In the genomic region with DNA sequence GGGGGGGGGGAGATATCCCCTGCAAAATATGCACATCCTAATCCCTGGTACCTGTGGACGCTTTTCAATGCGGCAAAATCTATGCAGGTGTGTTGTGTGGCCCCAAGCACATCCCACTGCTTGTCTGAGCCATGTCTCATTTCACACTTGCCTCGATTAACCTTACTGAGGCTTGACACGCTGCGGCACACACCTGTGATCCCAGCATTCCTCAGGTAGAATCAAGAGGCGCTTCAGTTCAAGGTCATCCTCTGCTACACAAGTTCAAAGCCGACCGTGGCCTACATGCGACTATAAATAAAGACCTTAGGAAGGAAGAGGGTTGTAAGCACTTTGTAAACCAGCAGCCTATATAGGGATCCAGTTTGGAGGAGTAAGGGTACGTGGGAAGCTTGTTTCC, we compare ENCODE assay signal across 8 mouse cellular contexts. TPM values are rescaled to one million over a fixed set of nuclear protein-coding genes. Genes with fewer than 3 reads are reported as not detected.
DNase-seq lines count a peak whose midpoint lies in the region; ATAC-seq lines count a peak whose summit lies in the region.

No protein-coding gene starts in this region.

- peaks cover 8% of the 10 kb centered on the region for H3K36me3 ChIP-seq in hindbrain, embryonic 13.5 days
- H3K36me3 ChIP-seq in midbrain, embryonic 11.5 days (ENCODE audit: control insufficient read depth, insufficient read depth, low read length) = no peaks in the 10 kb centered on the region

- no peaks in the 10 kb centered on the region for H3K9me3 ChIP-seq in hindbrain, embryonic 13.5 days
- no peaks in the 10 kb centered on the region for H3K9me3 ChIP-seq in midbrain, embryonic 11.5 days (ENCODE audit: control insufficient read depth, low read length)

- H3K9ac ChIP-seq in hindbrain, embryonic 13.5 days = peak overlapping the region; percentile 93; the same call in 1 of the 2 replicates
- H3K9ac ChIP-seq in midbrain, embryonic 11.5 days (ENCODE audit: low read length) = no peak overlapping the region

- no peak overlapping the region for H3K27ac ChIP-seq in hindbrain, embryonic 13.5 days
- no peak overlapping the region for H3K27ac ChIP-seq in midbrain, embryonic 11.5 days (ENCODE audit: low read depth, low read length)

- WGBS in hindbrain, embryonic 13.5 days = 73% methylated on average over 10 of the region's 10 CpGs
- WGBS in midbrain, embryonic 11.5 days = 73% methylated on average over 10 of the region's 10 CpGs

- DNase-seq in heart, adult 11 months = peak; percentile 80
- DNase-seq in heart, postnatal 4 days = no peak
- peak; percentile 77 for DNase-seq in ES-CJ7 (ENCODE audit: low read depth, low spot score)
- peak; percentile 87 for DNase-seq in midbrain, embryonic 11.5 days (ENCODE audit: low spot score, missing footprints)
- DNase-seq in urinary bladder, postnatal 25 days (ENCODE audit: low spot score) = no peak
- no peak for DNase-seq in right cerebral cortex, adult 2 months (ENCODE audit: low spot score in 2 of 2)
- DNase-seq in gastrocnemius, postnatal 25 days = no peak

- H3K4me1 ChIP-seq in hindbrain, embryonic 13.5 days (replicated peaks) = peaks cover 53% of the 10 kb centered on the region
- peaks cover 42% of the 10 kb centered on the region for H3K4me1 ChIP-seq in midbrain, embryonic 11.5 days (ENCODE audit: control insufficient read depth, insufficient read depth, low read length)

- 0 out of 2 replicates have a peak overlapping the region, but pooled peaks have one; percentile 67 for H3K4me3 ChIP-seq in hindbrain, embryonic 13.5 days
- no peak overlapping the region; the same call in 1 of the 2 replicates for H3K4me3 ChIP-seq in midbrain, embryonic 11.5 days (ENCODE audit: low read depth, low read length)

- H3K4me2 ChIP-seq in hindbrain, embryonic 13.5 days = peak overlapping the region; percentile 94
- H3K4me2 ChIP-seq in midbrain, embryonic 11.5 days = peak overlapping the region; percentile 94

- H3K27me3 ChIP-seq in hindbrain, embryonic 13.5 days = no peaks in the 10 kb centered on the region
- H3K27me3 ChIP-seq in midbrain, embryonic 11.5 days (ENCODE audit: control insufficient read depth, insufficient read depth, low read length) = no peaks in the 10 kb centered on the region

- ATAC-seq in hindbrain, embryonic 13.5 days (ENCODE audit: low FRiP score) = no peak
- ATAC-seq in midbrain, embryonic 11.5 days (ENCODE audit: low FRiP score) = no peak

RNA-seq across cellular contexts. Expression of a gene that starts 0.6 kb away (rescaled TPM):
- total RNA-seq in heart, postnatal 4 days (2021) = 1 to 10 TPM; 3.1 to 3.3 TPM
- polyA plus RNA-seq in hindbrain, embryonic 13.5 days (2015; fragmentation: Nextera tagmentation; extraction: Ambion mirVana) = 32.9 and 34.1 TPM in 2 replicates
- polyA plus RNA-seq in midbrain, embryonic 11.5 days (2014; fragmentation: Nextera tagmentation; extraction: Ambion mirVana) = 4.8 TPM in 2 replicates
- total RNA-seq in gastrocnemius, postnatal 25 days (2021) = under 1 TPM; 0.10 to 0.35 TPM

RNA-seq across cellular contexts. Expression of a gene that starts 3.5 kb away (rescaled TPM):
- 100 to 1,000 TPM; 230 to 231 TPM for total RNA-seq in heart, postnatal 4 days (2021)
- polyA plus RNA-seq in hindbrain, embryonic 13.5 days (2015; fragmentation: Nextera tagmentation; extraction: Ambion mirVana) = 61.1 and 62.5 TPM in 2 replicates
- 47.0 and 62.9 TPM in 2 replicates for polyA plus RNA-seq in midbrain, embryonic 11.5 days (2014; fragmentation: Nextera tagmentation; extraction: Ambion mirVana)
- total RNA-seq in gastrocnemius, postnatal 25 days (2021) = 10 to 100 TPM; 57.8 to 59.1 TPM

RNA-seq across cellular contexts. Expression of a gene that starts 36.6 kb away (rescaled TPM):
- 10 to 100 TPM; 16.5 to 17.1 TPM for total RNA-seq in heart, postnatal 4 days (2021)
- 40.6 and 44.1 TPM in 2 replicates for polyA plus RNA-seq in hindbrain, embryonic 13.5 days (2015; fragmentation: Nextera tagmentation; extraction: Ambion mirVana)
- 73.3 and 83.1 TPM in 2 replicates for polyA plus RNA-seq in midbrain, embryonic 11.5 days (2014; fragmentation: Nextera tagmentation; extraction: Ambion mirVana)
- 1 to 10 TPM; 7.1 to 8.9 TPM for total RNA-seq in gastrocnemius, postnatal 25 days (2021)

RNA-seq across cellular contexts. Expression of a gene that starts 45.4 kb away (rescaled TPM):
- 10 to 100 TPM; 29.0 to 40.3 TPM for total RNA-seq in heart, postnatal 4 days (2021)
- polyA plus RNA-seq in hindbrain, embryonic 13.5 days (2015; fragmentation: Nextera tagmentation; extraction: Ambion mirVana) = 10.7 and 11.1 TPM in 2 replicates
- 11.4 and 11.5 TPM in 2 replicates for polyA plus RNA-seq in midbrain, embryonic 11.5 days (2014; fragmentation: Nextera tagmentation; extraction: Ambion mirVana)
- total RNA-seq in gastrocnemius, postnatal 25 days (2021) = 10 to 100 TPM; 14.7 to 20.1 TPM

RNA-seq across cellular contexts. Expression of a gene that starts 45.5 kb away (rescaled TPM):
- total RNA-seq in heart, postnatal 4 days (2021) = 1 to 10 TPM; 2.4 to 3.2 TPM
- polyA plus RNA-seq in hindbrain, embryonic 13.5 days (2015; fragmentation: Nextera tagmentation; extraction: Ambion mirVana) = 10.6 and 12.3 TPM in 2 replicates
- 11.4 and 14.8 TPM in 2 replicates for polyA plus RNA-seq in midbrain, embryonic 11.5 days (2014; fragmentation: Nextera tagmentation; extraction: Ambion mirVana)
- under 1 TPM in 1 of 2 experiments, not detected in 1; 0.35 TPM for total RNA-seq in gastrocnemius, postnatal 25 days (2021)

Comparison
In these comparisons a context has a peak if more than half of its experiments do, and no peak if none do; other contexts are left out.
1. DNase-seq: peak in heart, adult 11 months (single experiment), ES-CJ7 (single experiment) and midbrain, embryonic 11.5 days (single experiment); none in heart, postnatal 4 days (single experiment), urinary bladder, postnatal 25 days (single experiment), right cerebral cortex, adult 2 months (0 of 2) and gastrocnemius, postnatal 25 days (single experiment).